Mouse (Mus musculus) MEL (cell line): ENCODE measurements around the gene Pim1. TPM values are rescaled to one million over a fixed set of nuclear protein-coding genes. Genes with fewer than 3 reads are reported as not detected.

ENCODE experiments used
- DNase-seq: peaks from one replicate; pipeline ENCODE4 v3.0.0; 2011; ENCODE audit warnings: low read depth, low spot score
- H3K27ac ChIP-seq: 2 replicates; pipeline ENCODE4 v1.5.1; 2012; ENCODE audit warnings: low read depth, mild to moderate bottlenecking, control low read depth, low read length, moderate library complexity; ENCODE audit not compliant: control insufficient read depth
- H3K27me3 ChIP-seq, 2 experiments: fragments of 150-350 bp in 1 of 2; sonication (generic) in 1 of 2; 2 replicates each; pipeline ENCODE4 v1.6.1; 2012; ENCODE audit warnings: low read length in 2 of 2, mild to moderate bottlenecking in 2 of 2, improper control_type of control experiment in 1 of 2, moderate library complexity in 1 of 2; ENCODE audit not compliant: insufficient read depth in 2 of 2, control insufficient read depth in 1 of 2
- H3K36me3 ChIP-seq, 2 experiments: 2 replicates each; pipeline ENCODE4 v1.6.1; 2012 to 2014; ENCODE audit warnings: low read length in 2 of 2, improper control_type of control experiment in 1 of 2, inconsistent platforms in 1 of 2, mild to moderate bottlenecking in 1 of 2; ENCODE audit not compliant: insufficient read depth in 2 of 2, control insufficient read depth in 1 of 2
- H3K4me1 ChIP-seq, 2 experiments: fragments of 150-350 bp in 1 of 2; sonication (generic) in 1 of 2; 2 replicates each; pipeline ENCODE4 v1.6.1; 2012; ENCODE audit warnings: low read length in 2 of 2, improper control_type of control experiment in 1 of 2, mild to moderate bottlenecking in 1 of 2; ENCODE audit not compliant: insufficient read depth in 2 of 2, control insufficient read depth in 1 of 2
- H3K4me3 ChIP-seq, 2 experiments: fragments of 150-350 bp in 1 of 2; sonication (generic) in 1 of 2; 2 replicates each; pipeline ENCODE4 v1.5.1; 2012; ENCODE audit warnings: low read depth in 2 of 2, low read length in 2 of 2, mild to moderate bottlenecking in 2 of 2, moderate library complexity in 2 of 2, control low read depth in 1 of 2, improper control_type of control experiment in 1 of 2; ENCODE audit not compliant: control insufficient read depth in 1 of 2, insufficient read depth in 1 of 2
- H3K79me2 ChIP-seq: 2 replicates; pipeline ENCODE4 v1.6.1; 2012; ENCODE audit warnings: mild to moderate bottlenecking, low read length, moderate library complexity; ENCODE audit not compliant: control insufficient read depth, poor library complexity, insufficient read depth
- H3K9ac ChIP-seq: 2 replicates; pipeline ENCODE4 v1.6.1; 2012; ENCODE audit warnings: low read depth, mild to moderate bottlenecking, control low read depth, low read length, moderate library complexity; ENCODE audit not compliant: control insufficient read depth, poor library complexity, severe bottlenecking
- H3K9me3 ChIP-seq: fragments of 150-350 bp; sonication (generic); replicated peaks from 2 replicates; pipeline ENCODE4 v1.6.1; 2012; ENCODE audit warnings: mild to moderate bottlenecking, low read length, improper control_type of control experiment, moderate library complexity; ENCODE audit not compliant: insufficient read depth
- CTCF ChIP-seq, 3 experiments: IDR thresholded peaks in 2 of 3; conservative IDR thresholded peaks in 1 of 3; 2 replicates each; pipeline ENCODE4 v1.5.1; 2011 to 2012; ENCODE audit warnings: low read length in 3 of 3, low read depth in 2 of 3, mild to moderate bottlenecking in 2 of 3, improper control_type of control experiment in 1 of 3, inconsistent platforms in 1 of 3, mixed read lengths in 1 of 3, moderate library complexity in 1 of 3; ENCODE audit not compliant: control insufficient read depth in 1 of 3, insufficient read depth in 1 of 3, poor library complexity in 1 of 3, severe bottlenecking in 1 of 3
- ELF1 ChIP-seq: IDR thresholded peaks from 2 replicates; pipeline ENCODE4 v1.6.1; 2014; ENCODE audit warnings: low read depth, mild to moderate bottlenecking, inconsistent platforms, low read length, improper control_type of control experiment, moderate library complexity
- EP300 ChIP-seq, 2 experiments: IDR thresholded peaks; 2 replicates each; pipeline ENCODE4 v1.6.1; 2011; ENCODE audit warnings: improper control_type of control experiment in 2 of 2, low read length in 2 of 2, low read depth in 1 of 2, mild to moderate bottlenecking in 1 of 2
- GABPA ChIP-seq: IDR thresholded peaks from 2 replicates; pipeline ENCODE4 v1.6.1; 2012; ENCODE audit warnings: low read depth, mild to moderate bottlenecking, inconsistent platforms, low read length, improper control_type of control experiment, moderate library complexity
- KAT2A ChIP-seq: conservative IDR thresholded peaks from 2 replicates; pipeline ENCODE4 v1.6.1; 2012; ENCODE audit warnings: low read depth, low read length, improper control_type of control experiment, inconsistent platforms
- MAX ChIP-seq: IDR thresholded peaks from 2 replicates; pipeline ENCODE4 v1.6.1; 2011; ENCODE audit warnings: low read length, improper control_type of control experiment
- MAZ ChIP-seq: IDR thresholded peaks from 2 replicates; pipeline ENCODE4 v1.6.1; 2012; ENCODE audit warnings: low read depth, mild to moderate bottlenecking, inconsistent platforms, low read length, improper control_type of control experiment
- NELFE ChIP-seq: IDR thresholded peaks from 2 replicates; pipeline ENCODE4 v1.6.1; 2011; ENCODE audit warnings: low read depth, low read length, improper control_type of control experiment
- NRF1 ChIP-seq: IDR thresholded peaks from 2 replicates; pipeline ENCODE4 v1.6.1; 2014; ENCODE audit warnings: low read depth, mild to moderate bottlenecking, inconsistent platforms, low read length, improper control_type of control experiment, moderate library complexity; ENCODE audit not compliant: poor library complexity, insufficient read depth, severe bottlenecking
- POLR2A ChIP-seq, 2 experiments: IDR thresholded peaks; 2 replicates each; pipeline ENCODE4 v1.6.1; 2011 to 2012; ENCODE audit warnings: low read length in 2 of 2, mild to moderate bottlenecking in 2 of 2, control low read depth in 1 of 2, improper control_type of control experiment in 1 of 2, low read depth in 1 of 2, moderate library complexity in 1 of 2; ENCODE audit not compliant: control insufficient read depth in 1 of 2, insufficient read depth in 1 of 2, poor library complexity in 1 of 2
- RAD21 ChIP-seq: IDR thresholded peaks from 2 replicates; pipeline ENCODE4 v1.6.1; 2011; ENCODE audit warnings: mild to moderate bottlenecking, low read depth, low read length, improper control_type of control experiment
- RCOR1 ChIP-seq: IDR thresholded peaks from 2 replicates; pipeline ENCODE4 v1.6.1; 2012; ENCODE audit warnings: low read depth, mild to moderate bottlenecking, inconsistent platforms, low read length, improper control_type of control experiment
- SMC3 ChIP-seq: IDR thresholded peaks from 2 replicates; pipeline ENCODE4 v1.6.1; 2011; ENCODE audit warnings: low read depth, low read length, improper control_type of control experiment
- UBTF ChIP-seq: IDR thresholded peaks from 2 replicates; pipeline ENCODE4 v1.6.1; 2012; ENCODE audit warnings: low read depth, mild to moderate bottlenecking, inconsistent platforms, low read length, improper control_type of control experiment, moderate library complexity, borderline replicate concordance; ENCODE audit not compliant: insufficient read depth
- ZC3H11A ChIP-seq: IDR thresholded peaks from 2 replicates; pipeline ENCODE4 v1.6.1; 2012; ENCODE audit warnings: low read depth, mild to moderate bottlenecking, inconsistent platforms, low read length, improper control_type of control experiment
- ZKSCAN1 ChIP-seq: IDR thresholded peaks from 2 replicates; pipeline ENCODE4 v1.6.1; 2012; ENCODE audit warnings: low read depth, mild to moderate bottlenecking, inconsistent platforms, low read length, improper control_type of control experiment, moderate library complexity
- polyA plus RNA-seq, 2 experiments: library from polyadenylated mRNA; stranded (reverse) in 1 of 2; unstranded in 1 of 2; fragments of >175 nt in 1 of 2; fragments of >200 nt in 1 of 2; gene quantifications; 2 replicates each; pipeline versions ENCODE4 v1.2.1 to v1.2.4; 2012; ENCODE audit warnings: low replicate concordance in 2 of 2, low read depth in 1 of 2; ENCODE audit not compliant: insufficient read length in 2 of 2, insufficient read depth in 1 of 2, missing spikeins in 1 of 2
- total RNA-seq: library from RNA; depleted of rRNA; stranded (reverse); fragments of 300-350 nt; gene quantifications from 2 replicates; pipeline ENCODE4 v1.2.3, GENCODE M21; 2012

Gene Pim1
- total and polyA plus RNA-seq, 3 experiments, result 30.6 to 52.1 TPM; not detected in 1

- no peaks in the 10 kb centered on the region for H3K36me3 ChIP-seq
- H3K27ac ChIP-seq, result no peak overlapping the region
- no peak overlapping the region for H3K4me3 ChIP-seq
- H3K27me3 ChIP-seq, result peaks cover under 1 to 4% of the 10 kb centered on the region in 2 experiments; a peak in 3 of 4 replicates
- H3K9ac ChIP-seq, result no peak overlapping the region
- no peak for TF ChIP-seq MAX
- no peak for TF ChIP-seq RAD21
- no peak for TF ChIP-seq NRF1
- no peak for TF ChIP-seq RCOR1
- no peak for TF ChIP-seq NELFE
- TF ChIP-seq KAT2A, result no peak
- no peak for TF ChIP-seq EP300 (IDR thresholded peaks at IDR 0.05; ENCODE audit: low read depth in 1 of 2, low read length in 2 of 2)
- TF ChIP-seq GABPA, result no peak
- no peak for DNase-seq
- peaks cover 0 to 2% of the 10 kb centered on the region in 2 experiments; a peak in 1 of 4 replicates for H3K4me1 ChIP-seq
- no peaks in the 10 kb centered on the region for H3K9me3 ChIP-seq
- no peaks in the 10 kb centered on the region for H3K79me2 ChIP-seq
These were observed 26.9 kb upstream of the Pim1 start for GRCm38 (mm10) chr17:29463627-29464026.

- H3K9ac ChIP-seq, result no peak overlapping the region
- no peak overlapping the region for H3K4me3 ChIP-seq
- H3K36me3 ChIP-seq, result no peaks in the 10 kb centered on the region
- no peaks in the 10 kb centered on the region for H3K79me2 ChIP-seq
- peaks cover 0 to 2% of the 10 kb centered on the region in 2 experiments; a peak in 1 of 4 replicates for H3K4me1 ChIP-seq
- no peak for TF ChIP-seq RCOR1
- no peak for TF ChIP-seq ZC3H11A
- no peaks in the 10 kb centered on the region for H3K9me3 ChIP-seq
- H3K27ac ChIP-seq, result no peak overlapping the region
- H3K27me3 ChIP-seq, result peaks cover 2 to 5% of the 10 kb centered on the region in 2 experiments; a peak in 3 of 4 replicates
- no peak for DNase-seq
These were observed 26.5 kb upstream of the Pim1 start for GRCm38 (mm10) chr17:29464068-29464467.

- Histone ChIP-seq H3K4me3 (no peak overlapping the region), H3K9ac (no peak overlapping the region)
These were observed 25.9 kb upstream of the Pim1 start for GRCm38 (mm10) chr17:29464519-29465140.

More at GRCm38 (mm10) chr17:29464519-29465140, 25.9 kb upstream of the Pim1 start:
- DNase-seq, result no peak
- Histone ChIP-seq H3K79me2 (no peaks in the 10 kb centered on the region), H3K27ac (no peak overlapping the region), H3K4me1 (peaks cover 0 to 2% of the 10 kb centered on the region in 2 experiments; a peak in 1 of 4 replicates), H3K36me3 (no peaks in the 10 kb centered on the region), H3K27me3 (peaks cover 2 to 6% of the 10 kb centered on the region in 2 experiments), H3K9me3 (no peaks in the 10 kb centered on the region)
- TF ChIP-seq ZKSCAN1, result no peak
- TF ChIP-seq MAZ, result no peak
- TF ChIP-seq POLR2A (IDR thresholded peaks at IDR 0.05; ENCODE audit: control insufficient read depth in 1 of 2, insufficient read depth in 1 of 2, low read depth in 1 of 2, low read length in 2 of 2, poor library complexity in 1 of 2), result no peak
- TF ChIP-seq SMC3, result no peak
- no peak for TF ChIP-seq UBTF
- no peak for TF ChIP-seq ELF1
- no peak for TF ChIP-seq ZC3H11A
- TF ChIP-seq CTCF (IDR thresholded peaks at IDR 0.05 in 2 of 3, conservative IDR thresholded peaks at IDR 0.05 in 1 of 3; ENCODE audit: control insufficient read depth in 1 of 3, insufficient read depth in 1 of 3, low read depth in 2 of 3, low read length in 3 of 3, poor library complexity in 1 of 3, severe bottlenecking in 1 of 3), result no peak
